Mouse (Mus musculus) CH12.LX (cell line): ENCODE measurements around the gene Rps6ka6. TPM values are rescaled to one million over a fixed set of nuclear protein-coding genes. Genes with fewer than 3 reads are reported as not detected.

Source experiments
- DNase-seq: peaks from one replicate; pipeline ENCODE4 v3.0.0-alpha.2; 2013; ENCODE audit errors: extremely low read depth
- H3K27ac ChIP-seq: 2 replicates; pipeline ENCODE4 v1.5.1; 2012; ENCODE audit warnings: low read depth, mild to moderate bottlenecking, control low read depth, moderate library complexity; ENCODE audit not compliant: insufficient read depth
- H3K27me3 ChIP-seq: replicated peaks from 2 replicates; pipeline ENCODE3; 2012; ENCODE audit warnings: inconsistent platforms
- H3K36me3 ChIP-seq, 2 experiments: replicated peaks in 1 of 2; 2 replicates each; pipeline versions ENCODE3 to v1.6.1; 2012; ENCODE audit warnings: inconsistent platforms in 1 of 2, low read length in 1 of 2, mild to moderate bottlenecking in 1 of 2, mixed read lengths in 1 of 2, moderate library complexity in 1 of 2; ENCODE audit not compliant: control insufficient read depth in 1 of 2, insufficient read depth in 1 of 2
- H3K4me1 ChIP-seq, 2 experiments: 2 replicates each; pipeline ENCODE4 v1.6.1; 2012; ENCODE audit warnings: inconsistent platforms in 1 of 2, moderate library complexity in 1 of 2; ENCODE audit not compliant: insufficient read depth in 2 of 2, control insufficient read depth in 1 of 2
- H3K4me2 ChIP-seq: 2 replicates; pipeline ENCODE4 v1.6.1; 2012; ENCODE audit warnings: low read depth, mild to moderate bottlenecking, control low read depth; ENCODE audit not compliant: poor library complexity, insufficient read depth, severe bottlenecking
- H3K4me3 ChIP-seq, 3 experiments: fragments of 150-350 bp in 1 of 3; sonication (generic) in 1 of 3; replicated peaks in 1 of 3; 2 replicates each; pipeline versions ENCODE3 to v1.5.1; 2011 to 2012; ENCODE audit warnings: low read depth in 2 of 3, low read length in 2 of 3, mild to moderate bottlenecking in 2 of 3, moderate library complexity in 2 of 3, control low read depth in 1 of 3, improper control_type of control experiment in 1 of 3, inconsistent platforms in 1 of 3, mixed read lengths in 1 of 3; ENCODE audit not compliant: poor library complexity in 1 of 3
- H3K79me2 ChIP-seq: replicated peaks from 2 replicates; pipeline ENCODE4 v1.6.1; 2012; ENCODE audit warnings: mild to moderate bottlenecking, moderate library complexity; ENCODE audit not compliant: control insufficient read depth, poor library complexity, insufficient read depth, severe bottlenecking; ENCODE audit errors: extremely low read depth
- H3K9ac ChIP-seq: 2 replicates; pipeline ENCODE4 v1.6.1; 2012; ENCODE audit warnings: low read depth, mild to moderate bottlenecking, control low read depth, moderate library complexity; ENCODE audit not compliant: insufficient read depth
- H3K9me3 ChIP-seq: replicated peaks from 2 replicates; pipeline ENCODE3; 2012; ENCODE audit warnings: low read length, inconsistent platforms, mixed read lengths
- BHLHE40 ChIP-seq: IDR thresholded peaks from 2 replicates; pipeline ENCODE4 v1.6.1; 2011; ENCODE audit warnings: mild to moderate bottlenecking, low read depth, low read length, improper control_type of control experiment
- CHD1 ChIP-seq: IDR thresholded peaks from 2 replicates; pipeline ENCODE4 v1.6.1; 2012; ENCODE audit warnings: low read depth, low read length, improper control_type of control experiment, inconsistent platforms
- CHD2 ChIP-seq: IDR thresholded peaks from 2 replicates; pipeline ENCODE4 v1.6.1; 2011; ENCODE audit warnings: low read length, improper control_type of control experiment
- ELF1 ChIP-seq: IDR thresholded peaks from 2 replicates; pipeline ENCODE4 v1.6.1; 2014; ENCODE audit warnings: low read depth, mild to moderate bottlenecking, inconsistent platforms, low read length, improper control_type of control experiment
- EP300 ChIP-seq: IDR thresholded peaks from 2 replicates; pipeline ENCODE4 v1.6.1; 2011; ENCODE audit warnings: low read length, improper control_type of control experiment
- ETS1 ChIP-seq: conservative IDR thresholded peaks from 2 replicates; pipeline ENCODE4 v1.6.1; 2012; ENCODE audit warnings: low read depth, mild to moderate bottlenecking, inconsistent platforms, low read length, improper control_type of control experiment, moderate library complexity
- GABPA ChIP-seq: IDR thresholded peaks from 2 replicates; pipeline ENCODE4 v1.6.1; 2012; ENCODE audit warnings: low read depth, low read length, improper control_type of control experiment, inconsistent platforms; ENCODE audit not compliant: insufficient replicate concordance
- HCFC1 ChIP-seq: IDR thresholded peaks from 2 replicates; pipeline ENCODE4 v1.6.1; 2012; ENCODE audit warnings: low read depth, mild to moderate bottlenecking, inconsistent platforms, low read length, improper control_type of control experiment
- KAT2A ChIP-seq: IDR thresholded peaks from 2 replicates; pipeline ENCODE4 v1.6.1; 2012; ENCODE audit warnings: low read length, improper control_type of control experiment, inconsistent platforms; ENCODE audit not compliant: insufficient replicate concordance
- MXI1 ChIP-seq: IDR thresholded peaks from 2 replicates; pipeline ENCODE4 v1.6.1; 2011; ENCODE audit warnings: mild to moderate bottlenecking, low read depth, low read length, improper control_type of control experiment
- NELFE ChIP-seq: IDR thresholded peaks from 2 replicates; pipeline ENCODE4 v1.6.1; 2011; ENCODE audit warnings: low read depth, low read length, improper control_type of control experiment
- POLR2A ChIP-seq: IDR thresholded peaks from 2 replicates; pipeline ENCODE4 v1.6.1; 2011; ENCODE audit warnings: low read depth, mild to moderate bottlenecking, improper control_type of control experiment, low read length
- POLR2AphosphoS2 ChIP-seq: IDR thresholded peaks from 2 replicates; pipeline ENCODE4 v1.6.1; 2011; ENCODE audit warnings: low read depth, low read length, improper control_type of control experiment
- RAD21 ChIP-seq: IDR thresholded peaks from 2 replicates; pipeline ENCODE4 v1.6.1; 2011; ENCODE audit warnings: low read depth, mild to moderate bottlenecking, low read length, improper control_type of control experiment, moderate library complexity
- RCOR1 ChIP-seq: conservative IDR thresholded peaks from 2 replicates; pipeline ENCODE4 v1.6.1; 2012; ENCODE audit warnings: low read depth, mild to moderate bottlenecking, inconsistent platforms, low read length, improper control_type of control experiment
- SIN3A ChIP-seq: IDR thresholded peaks from 2 replicates; pipeline ENCODE4 v1.6.1; 2012; ENCODE audit warnings: low read length, improper control_type of control experiment, inconsistent platforms
- TBP ChIP-seq: conservative IDR thresholded peaks from 2 replicates; pipeline ENCODE4 v1.6.1; 2011; ENCODE audit warnings: low read depth, low read length, improper control_type of control experiment
- TCF12 ChIP-seq: IDR thresholded peaks from 2 replicates; pipeline ENCODE4 v1.6.1; 2014; ENCODE audit warnings: low read depth, mild to moderate bottlenecking, inconsistent platforms, low read length, improper control_type of control experiment
- USF1 ChIP-seq: IDR thresholded peaks from 2 replicates; pipeline ENCODE4 v1.6.1; 2014; ENCODE audit warnings: low read depth, mild to moderate bottlenecking, inconsistent platforms, low read length, improper control_type of control experiment
- USF2 ChIP-seq: conservative IDR thresholded peaks from 2 replicates; pipeline ENCODE4 v1.6.1; 2011; ENCODE audit warnings: low read depth, low read length, improper control_type of control experiment
- ZC3H11A ChIP-seq: IDR thresholded peaks from 2 replicates; pipeline ENCODE4 v1.6.1; 2012; ENCODE audit warnings: low read depth, mild to moderate bottlenecking, inconsistent platforms, low read length, improper control_type of control experiment
- ZMIZ1 ChIP-seq: IDR thresholded peaks from 2 replicates; pipeline ENCODE4 v1.6.1; 2012; ENCODE audit warnings: low read depth, mild to moderate bottlenecking, inconsistent platforms, low read length, improper control_type of control experiment
- ZNF384 ChIP-seq: IDR thresholded peaks from 2 replicates; pipeline ENCODE4 v1.6.1; 2012; ENCODE audit warnings: low read depth, low read length, improper control_type of control experiment, inconsistent platforms
- dilution Hi-C: fragments of 300-500 bp; cut with MboI; formaldehyde crosslinking; loops from 2 replicates; pipeline ENCODE4 v1.14.3; 2020; ENCODE audit warnings: low sequenced_read_pairs; ENCODE audit not compliant: extremely low pct_unique_long_range_greater_than_20kb, extremely low pct_ligation_motif_present
- in situ Hi-C: fragments of 300-500 bp; cut with MboI; formaldehyde crosslinking; loops from 3 replicates; pipeline ENCODE4 v1.14.3; 2019; ENCODE audit warnings: low sequenced_read_pairs, low pct_ligation_motif_present, low pct_unique_long_range_greater_than_20kb, mixed read lengths
- polyA plus RNA-seq: library from polyadenylated mRNA; unstranded; fragments of >175 nt; gene quantifications from 2 replicates; pipeline ENCODE4 v1.2.1, GENCODE M21; 2012; ENCODE audit warnings: low read depth; ENCODE audit not compliant: insufficient read length
- total RNA-seq, 2 experiments: library from RNA; depleted of rRNA; stranded (reverse); fragments of 300-350 nt in 1 of 2; fragments of >200 nt in 1 of 2; gene quantifications; 2 replicates each; pipeline ENCODE4 v1.2.3; 2012 to 2014

Rps6ka6 gene
- total and polyA plus RNA-seq, 3 experiments = not detected

DNA sequence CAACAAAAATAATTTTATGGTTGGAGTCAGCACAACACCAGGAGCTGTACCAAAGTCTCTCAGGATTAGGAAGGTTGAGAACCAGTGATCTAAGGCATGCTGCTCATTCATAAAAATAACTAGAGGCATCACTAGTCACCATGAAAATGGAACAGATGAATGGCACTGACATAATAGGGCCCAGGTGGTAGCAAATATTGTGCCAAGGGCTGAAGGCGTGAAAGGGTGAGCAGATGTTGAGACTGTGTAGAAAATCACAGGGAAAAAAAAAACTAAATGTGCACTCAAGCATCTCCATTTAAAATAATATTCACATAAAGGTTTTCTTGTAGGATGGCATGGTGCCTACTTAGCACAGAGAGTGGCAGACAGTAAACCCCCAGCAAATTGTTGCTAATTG is 19.6 kb downstream of the Rps6ka6 start:
- Histone ChIP-seq H3K9ac (no peak overlapping the region), H3K79me2 (no peaks in the 10 kb centered on the region), H3K4me1 (no peaks in the 10 kb centered on the region), H3K9me3 (peaks cover 2% of the 10 kb centered on the region), H3K4me2 (no peak overlapping the region), H3K27ac (no peak overlapping the region)
- DNase-seq = no peak
- in situ Hi-C loops = no loop called here
- TF ChIP-seq USF2 (no peak), NELFE (no peak), ZNF384 (no peak), CHD1 (no peak), HCFC1 (no peak), TBP (no peak), EP300 (no peak), SIN3A (no peak), ETS1 (no peak), BHLHE40 (no peak), RAD21 (no peak), CHD2 (no peak), USF1 (no peak), KAT2A (no peak), ZC3H11A (no peak), RCOR1 (no peak), POLR2A (no peak), POLR2AphosphoS2 (no peak)
- TF ChIP-seq, all 38 proteins: peak for 0
- dilution Hi-C loops = no loop called here
- Histone ChIP-seq H3K27me3 (no peaks in the 10 kb centered on the region), H3K36me3 (no peaks in the 10 kb centered on the region), H3K4me3 (no peak overlapping the region)

DNA sequence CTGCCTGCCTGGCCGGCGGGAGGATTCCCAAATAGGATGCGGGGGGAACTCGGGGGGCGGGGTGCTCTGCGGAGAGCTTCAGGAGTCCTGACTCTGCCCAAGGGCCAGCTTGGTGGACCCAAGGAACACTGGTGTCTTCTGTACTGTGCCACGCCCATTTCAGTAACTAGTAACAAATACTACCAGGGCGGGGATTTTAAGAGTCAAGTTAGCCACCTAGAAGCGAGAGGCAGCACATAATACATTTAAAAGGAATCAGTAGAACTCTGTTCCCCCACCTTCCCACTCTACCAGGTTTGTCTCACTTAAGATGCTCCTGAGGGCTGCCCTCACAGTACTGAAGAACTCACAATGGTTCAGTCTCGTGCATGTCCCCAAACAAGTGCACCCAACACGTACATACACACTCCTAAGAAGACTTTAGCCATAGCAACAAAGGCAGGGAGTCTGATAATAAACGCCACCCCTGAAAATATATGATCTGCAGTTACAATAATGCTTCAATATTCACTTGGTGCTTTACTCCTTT is 74.1 kb downstream of the Rps6ka6 start:
- H3K9ac ChIP-seq = no peak overlapping the region
- peaks cover 8% of the 10 kb centered on the region for H3K9me3 ChIP-seq
- no peak overlapping the region for H3K27ac ChIP-seq
- TF ChIP-seq TCF12 (no peak), MXI1 (no peak), GABPA (no peak), ELF1 (no peak), USF1 (no peak), RAD21 (no peak), ZMIZ1 (no peak)
- in situ Hi-C loops = no loop called here
- no peaks in the 10 kb centered on the region for H3K36me3 ChIP-seq
- no peaks in the 10 kb centered on the region for H3K4me1 ChIP-seq
- dilution Hi-C loops = no loop called here
- no peak for DNase-seq
- no peaks in the 10 kb centered on the region for H3K27me3 ChIP-seq
- H3K4me2 ChIP-seq = no peak overlapping the region
- no peak overlapping the region for H3K4me3 ChIP-seq
- no peaks in the 10 kb centered on the region for H3K79me2 ChIP-seq
